Mouse (Mus musculus) ES-E14 (cell line): ENCODE data around the gene Taar8b.
"Not testable (repeated sequence)": the region's sequence is repeated elsewhere in the genome, so short reads cannot be mapped to it uniquely, and the experiment has no call there.

Experiments
- HCFC1 ChIP-seq: IDR thresholded peaks from 2 replicates; pipeline ENCODE4 v1.6.1; 2012; ENCODE audit warnings: low read length, inconsistent platforms, borderline replicate concordance; ENCODE audit not compliant: insufficient read depth
- ZC3H11A ChIP-seq: IDR thresholded peaks from 2 replicates; pipeline ENCODE4 v1.6.1; 2012; ENCODE audit warnings: low read depth, mild to moderate bottlenecking, inconsistent platforms, low read length, borderline replicate concordance
- ZNF384 ChIP-seq: IDR thresholded peaks from 2 replicates; pipeline ENCODE4 v1.6.1; 2012; ENCODE audit warnings: low read depth, low read length, inconsistent platforms

DNA sequence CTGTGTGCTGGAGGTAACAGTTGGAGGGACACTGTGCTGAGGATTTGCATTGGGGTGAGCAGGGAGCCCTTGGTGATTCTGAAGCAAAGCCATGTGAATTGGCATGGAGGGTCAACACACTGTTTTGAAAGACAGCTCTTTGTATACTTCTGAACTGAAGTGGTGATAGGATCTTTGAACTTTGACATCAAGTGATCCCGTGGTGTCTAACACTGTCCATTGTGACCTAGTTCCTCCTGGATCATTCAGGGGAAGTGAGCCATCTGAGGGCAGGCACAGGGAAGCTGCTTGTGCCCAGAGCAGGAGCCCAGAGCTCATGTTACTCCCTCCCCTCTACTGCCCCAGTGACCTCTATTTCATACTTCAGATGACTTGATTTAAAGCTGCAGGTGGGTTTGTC lies 11.2 kb upstream of the Taar8b start:
- TF ChIP-seq ZC3H11A, ZNF384, HCFC1: not testable (repeated sequence)
